Mouse (Mus musculus) midbrain, embryonic 16.5 days (tissue): Measurements from ENCODE around the gene Siglec1. TPM values are rescaled to one million over a fixed set of nuclear protein-coding genes. Genes with fewer than 3 reads are reported as not detected.

Experiments used
- ATAC-seq: fragments of 200-750 bp; cut with Nextera tagmentation; 2 replicates; pipeline ENCODE4 v1.8.0; 2017; ENCODE audit warnings: moderate TSS enrichment
- H3K27ac ChIP-seq: fragments of 300-500 bp; sonication (generic); 2 replicates; pipeline ENCODE4 v1.5.1; 2014; ENCODE audit warnings: mild to moderate bottlenecking, low read length, mixed read lengths
- H3K27me3 ChIP-seq: fragments of 300-500 bp; sonication (generic); 2 replicates; pipeline ENCODE4 v1.6.1; 2014; ENCODE audit warnings: low read depth, low read length, mixed read lengths; ENCODE audit not compliant: control insufficient read depth, insufficient read depth
- H3K36me3 ChIP-seq: fragments of 300-500 bp; sonication (generic); 2 replicates; pipeline ENCODE4 v1.6.1; 2014; ENCODE audit warnings: mild to moderate bottlenecking, low read length, moderate library complexity, mixed read lengths; ENCODE audit not compliant: control insufficient read depth, insufficient read depth
- H3K4me1 ChIP-seq: fragments of 300-500 bp; sonication (generic); 2 replicates; pipeline ENCODE4 v1.6.1; 2014; ENCODE audit warnings: mild to moderate bottlenecking, low read length, mixed read lengths; ENCODE audit not compliant: control insufficient read depth, insufficient read depth
- H3K4me2 ChIP-seq: fragments of 300-500 bp; sonication (generic); 2 replicates; pipeline ENCODE4 v1.6.1; 2014; ENCODE audit warnings: mild to moderate bottlenecking, low read length, mixed read lengths
- H3K4me3 ChIP-seq: fragments of 300-500 bp; sonication (generic); 2 replicates; pipeline ENCODE4 v1.5.1; 2014; ENCODE audit warnings: low read depth, mild to moderate bottlenecking, low read length, moderate library complexity, mixed read lengths
- H3K9ac ChIP-seq: fragments of 300-500 bp; sonication (generic); 2 replicates; pipeline ENCODE4 v1.6.1; 2014; ENCODE audit warnings: low read depth, low read length, mixed read lengths
- H3K9me3 ChIP-seq: fragments of 300-500 bp; sonication (generic); replicated peaks from 2 replicates; pipeline ENCODE4 v1.6.1; 2014; ENCODE audit warnings: mild to moderate bottlenecking, low read length, mixed read lengths; ENCODE audit not compliant: control insufficient read depth, poor library complexity, severe bottlenecking
- WGBS: fragments of 180-500 bp; shearing (Covaris S2); extraction: QIAGEN DNeasy Blood & Tissue Kit; methylation state at CpG from one replicate; pipeline ENCODE4 v1.1.7; 2014; 5-methylcytosine and 5-hydroxymethylcytosine counted together
- polyA plus RNA-seq: library from polyadenylated mRNA; unstranded; fragments of >200 nt; fragmentation: Nextera tagmentation; extraction: Ambion mirVana; gene quantifications from 2 replicates; pipeline ENCODE4 v1.2.1, GENCODE M21; 2015

Siglec1 gene
- polyA plus RNA-seq, 1 experiment from 2014 or later = 0.18 TPM

DNA sequence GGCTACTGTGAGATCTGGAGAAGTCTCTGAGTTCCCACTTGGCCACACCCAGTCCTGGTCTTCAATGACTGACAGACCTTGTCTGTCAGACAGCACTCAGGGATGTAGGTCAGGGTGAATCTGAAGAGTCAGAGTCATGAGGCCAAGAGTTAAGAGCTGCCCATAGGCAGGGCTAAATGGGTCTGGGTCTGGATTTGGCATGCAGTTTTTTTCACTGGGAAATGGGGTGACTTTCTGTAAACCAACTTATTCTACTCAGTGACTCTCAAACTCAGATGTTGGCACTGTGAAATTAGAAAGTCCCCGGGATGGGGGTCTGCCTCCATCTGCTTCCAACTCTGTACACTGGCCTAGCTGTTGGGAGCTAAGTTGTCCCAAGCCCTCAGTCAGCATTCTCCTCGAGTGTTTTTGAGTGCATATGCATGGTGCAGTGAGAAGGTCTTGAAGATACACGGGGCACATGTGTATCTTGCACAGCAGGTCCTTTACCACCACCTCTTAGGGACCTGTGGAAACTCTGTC, 42.1 kb upstream of the Siglec1 start:
- H3K4me2 ChIP-seq = no peak overlapping the region
- no peaks in the 10 kb centered on the region for H3K27me3 ChIP-seq
- peaks cover 6% of the 10 kb centered on the region for H3K4me1 ChIP-seq
- no peak overlapping the region for H3K27ac ChIP-seq
- 89% methylated on average over 3 of the region's 3 CpGs for WGBS
- ATAC-seq = no peak
- H3K36me3 ChIP-seq = no peaks in the 10 kb centered on the region
- no peak overlapping the region for H3K4me3 ChIP-seq
- no peak overlapping the region for H3K9ac ChIP-seq
- no peaks in the 10 kb centered on the region for H3K9me3 ChIP-seq

DNA sequence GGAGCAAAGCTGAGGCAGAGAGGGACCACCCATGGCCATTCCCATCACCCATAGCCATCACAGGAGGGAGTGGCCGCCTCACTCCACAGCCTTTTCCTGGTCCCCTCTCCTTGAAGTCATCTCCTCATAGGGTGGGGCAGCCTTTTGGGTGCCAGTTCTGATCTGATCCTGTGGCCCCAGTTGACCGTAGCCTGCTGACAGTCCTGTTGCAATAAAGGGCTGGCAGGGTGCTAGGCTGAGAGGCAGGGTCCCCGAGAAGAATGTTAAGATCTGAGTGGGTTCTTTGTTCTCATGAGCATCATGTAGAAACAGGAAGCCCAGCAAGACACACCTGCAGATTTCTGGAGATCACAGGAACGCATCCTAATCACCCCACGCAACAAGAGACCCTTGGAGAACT, 41.6 kb upstream of the Siglec1 start:
- Histone ChIP-seq H3K27ac (no peak overlapping the region), H3K27me3 (no peaks in the 10 kb centered on the region), H3K4me2 (peak overlapping the region; percentile 71; the same call in 1 of the 2 replicates), H3K36me3 (no peaks in the 10 kb centered on the region), H3K9me3 (no peaks in the 10 kb centered on the region), H3K9ac (no peak overlapping the region), H3K4me3 (no peak overlapping the region), H3K4me1 (peaks cover 6% of the 10 kb centered on the region)
- 88% methylated on average over 5 of the region's 5 CpGs for WGBS
- ATAC-seq = no peak

DNA sequence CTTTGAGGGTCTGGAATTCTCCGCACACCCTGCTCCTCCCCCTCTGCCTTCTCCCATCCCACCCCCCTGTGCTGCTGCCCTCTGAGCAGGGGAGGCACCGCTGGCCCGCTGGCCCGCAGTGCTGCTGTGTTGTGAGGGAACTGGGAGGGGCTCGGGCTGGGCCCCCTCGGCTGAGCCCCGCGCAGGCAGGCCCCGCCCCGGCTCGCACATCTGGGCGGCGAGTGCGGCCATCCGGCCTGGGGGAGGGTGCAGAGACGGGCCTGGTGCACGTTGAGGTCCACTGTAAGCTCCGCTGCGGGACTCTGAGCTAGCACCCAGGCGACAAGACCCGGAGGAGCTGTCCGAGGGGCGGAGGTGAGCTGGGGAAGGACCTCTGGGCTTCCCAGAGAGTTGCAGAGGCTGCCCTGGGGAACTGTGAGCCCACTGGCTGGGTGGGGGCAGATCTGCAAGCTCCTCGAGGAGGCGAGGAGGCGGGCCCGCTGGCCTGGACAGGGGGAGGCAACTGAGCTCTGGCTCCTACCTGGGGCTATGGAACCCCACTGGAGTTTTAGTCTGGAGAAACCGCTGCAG, 40.7 kb upstream of the Siglec1 start, which contains the start of gene Hspa12b:
TSS of gene Hspa12b (plus strand) at position 120 of the 570 bp plus-strand sequence.
- H3K4me3 ChIP-seq = peak within 1 kb of the TSS; percentile 39
- no peaks in the 10 kb centered on the region for H3K36me3 ChIP-seq
- peak within 1 kb of the TSS; percentile 67 for H3K9ac ChIP-seq
- WGBS = 2% methylated on average over 27 of the region's 28 CpGs
- peaks cover 6% of the 10 kb centered on the region for H3K4me1 ChIP-seq
- no peaks in the 10 kb centered on the region for H3K9me3 ChIP-seq
- peak; percentile 73; the same call in 1 of the 2 replicates for ATAC-seq
- peak within 1 kb of the TSS; percentile 71 for H3K4me2 ChIP-seq
- H3K27me3 ChIP-seq = no peaks in the 10 kb centered on the region
- H3K27ac ChIP-seq = no peak within 1 kb of the TSS

DNA sequence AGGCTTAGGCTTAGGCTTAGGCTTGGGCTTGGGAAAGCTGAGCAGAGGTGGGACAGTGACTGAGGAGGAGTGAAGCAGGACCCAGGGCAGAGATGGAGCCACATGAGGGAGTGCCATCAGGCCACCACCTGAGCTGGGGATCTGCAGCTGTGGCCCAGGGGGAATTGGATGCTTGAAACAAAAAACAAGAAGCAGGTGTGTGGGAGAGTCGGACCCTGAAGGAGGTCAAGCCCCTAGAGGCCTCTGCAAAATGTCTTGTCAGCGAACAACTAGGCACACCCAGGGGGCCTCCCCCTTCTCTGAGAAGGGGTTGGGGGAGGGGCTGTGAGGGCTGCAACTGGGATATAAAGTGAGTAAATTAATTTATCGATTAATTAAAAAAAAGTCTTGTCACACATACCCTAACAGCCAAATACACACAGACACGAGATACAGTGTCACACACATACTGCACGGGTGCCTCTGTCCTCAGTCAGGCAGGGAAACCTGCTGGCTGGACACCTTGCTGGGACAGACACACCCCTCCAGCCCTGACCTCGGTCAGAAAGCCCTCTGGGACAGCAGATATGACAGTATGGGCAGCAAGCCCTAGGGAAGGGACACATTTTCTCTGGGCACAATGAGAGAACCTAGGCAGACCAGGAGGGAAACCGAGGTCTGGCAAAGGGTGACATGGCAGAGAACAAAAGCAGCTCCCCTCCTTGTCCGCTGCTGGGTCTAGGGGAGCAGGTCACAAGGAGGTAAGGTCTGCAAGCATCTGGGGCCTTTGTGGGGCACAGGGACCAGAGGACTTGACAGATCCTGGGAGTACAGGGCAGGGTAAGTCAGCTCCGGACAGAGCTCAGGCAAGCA, 39.6 kb upstream of the Siglec1 start:
- no peak overlapping the region for H3K9ac ChIP-seq
- H3K4me1 ChIP-seq = peaks cover 6% of the 10 kb centered on the region
- no peak overlapping the region for H3K27ac ChIP-seq
- no peak overlapping the region for H3K4me3 ChIP-seq
- no peak overlapping the region for H3K4me2 ChIP-seq
- H3K9me3 ChIP-seq = no peaks in the 10 kb centered on the region
- H3K36me3 ChIP-seq = no peaks in the 10 kb centered on the region
- no peaks in the 10 kb centered on the region for H3K27me3 ChIP-seq
- no peak for ATAC-seq
- WGBS = 55% methylated on average over 9 of the region's 9 CpGs

DNA sequence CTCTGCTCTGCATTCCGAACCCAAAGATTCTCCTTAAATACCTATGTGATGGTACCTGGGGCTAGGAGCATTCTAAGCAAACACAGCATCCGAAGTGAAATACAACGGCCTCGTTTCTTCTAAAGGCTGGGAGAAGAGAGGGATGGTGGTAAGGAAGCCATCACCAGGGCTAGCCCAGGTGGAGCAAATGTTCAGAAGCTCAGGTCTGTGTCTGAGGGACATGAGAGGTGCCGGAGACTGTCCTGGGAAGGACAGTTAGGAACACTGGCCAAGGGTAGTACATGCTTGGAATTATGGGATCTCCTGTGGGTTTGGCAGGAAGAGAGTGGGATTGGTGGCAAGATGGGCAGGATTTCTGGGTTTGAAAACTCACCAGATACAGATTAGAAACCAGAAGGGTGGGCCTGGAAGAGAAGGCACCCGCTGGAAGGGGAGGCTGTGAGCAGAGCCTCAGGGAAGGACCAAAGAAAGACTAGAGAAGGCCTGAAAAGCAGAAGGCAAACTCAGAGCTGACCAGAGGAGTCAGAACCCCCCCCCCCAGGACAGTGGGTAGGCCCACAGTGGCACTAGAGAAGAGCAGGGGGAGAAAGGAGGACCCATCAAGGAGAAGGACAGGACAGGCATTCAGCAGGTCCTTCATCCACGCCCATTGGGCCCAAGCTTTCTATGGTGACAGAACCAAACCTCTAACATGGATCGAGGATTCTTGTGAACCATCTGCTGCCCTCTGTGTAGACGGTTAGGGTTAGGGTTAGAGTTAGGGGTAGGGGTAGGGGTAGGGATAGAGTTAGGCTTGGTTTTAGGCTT, 38.8 kb upstream of the Siglec1 start:
- no peak for ATAC-seq
- no peak overlapping the region for H3K9ac ChIP-seq
- peaks cover 6% of the 10 kb centered on the region for H3K4me1 ChIP-seq
- H3K4me3 ChIP-seq = no peak overlapping the region
- H3K4me2 ChIP-seq = no peak overlapping the region
- H3K27me3 ChIP-seq = no peaks in the 10 kb centered on the region
- no peaks in the 10 kb centered on the region for H3K36me3 ChIP-seq
- no peak overlapping the region for H3K27ac ChIP-seq
- no peaks in the 10 kb centered on the region for H3K9me3 ChIP-seq
- 93% methylated on average over 9 of the region's 9 CpGs for WGBS

DNA sequence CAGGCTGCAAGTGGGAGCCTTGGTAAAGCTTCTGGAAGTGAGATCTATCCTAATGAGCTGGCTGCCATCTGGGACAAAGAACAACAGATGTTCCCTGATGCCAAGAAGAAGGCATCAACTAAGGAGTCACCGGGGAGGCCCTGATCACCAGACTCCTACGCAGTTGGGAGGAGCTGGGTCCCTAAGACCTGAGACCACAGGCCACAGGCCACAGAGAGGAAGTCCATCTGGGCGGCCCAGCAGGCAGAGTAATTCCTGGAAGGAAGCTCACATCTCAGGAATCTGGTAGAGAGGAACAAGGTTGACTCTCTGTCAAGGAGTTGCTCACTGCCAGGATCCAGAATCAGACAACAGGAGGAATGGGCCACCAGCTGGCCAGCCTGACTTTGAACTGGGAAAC, 37.6 kb upstream of the Siglec1 start:
- Histone ChIP-seq H3K9me3 (no peaks in the 10 kb centered on the region), H3K4me1 (peaks cover 6% of the 10 kb centered on the region), H3K27ac (no peak overlapping the region), H3K4me3 (no peak overlapping the region), H3K36me3 (no peaks in the 10 kb centered on the region), H3K9ac (no peak overlapping the region), H3K27me3 (no peaks in the 10 kb centered on the region), H3K4me2 (no peak overlapping the region)
- no peak for ATAC-seq
- 72% methylated on average over 3 of the region's 3 CpGs for WGBS

DNA sequence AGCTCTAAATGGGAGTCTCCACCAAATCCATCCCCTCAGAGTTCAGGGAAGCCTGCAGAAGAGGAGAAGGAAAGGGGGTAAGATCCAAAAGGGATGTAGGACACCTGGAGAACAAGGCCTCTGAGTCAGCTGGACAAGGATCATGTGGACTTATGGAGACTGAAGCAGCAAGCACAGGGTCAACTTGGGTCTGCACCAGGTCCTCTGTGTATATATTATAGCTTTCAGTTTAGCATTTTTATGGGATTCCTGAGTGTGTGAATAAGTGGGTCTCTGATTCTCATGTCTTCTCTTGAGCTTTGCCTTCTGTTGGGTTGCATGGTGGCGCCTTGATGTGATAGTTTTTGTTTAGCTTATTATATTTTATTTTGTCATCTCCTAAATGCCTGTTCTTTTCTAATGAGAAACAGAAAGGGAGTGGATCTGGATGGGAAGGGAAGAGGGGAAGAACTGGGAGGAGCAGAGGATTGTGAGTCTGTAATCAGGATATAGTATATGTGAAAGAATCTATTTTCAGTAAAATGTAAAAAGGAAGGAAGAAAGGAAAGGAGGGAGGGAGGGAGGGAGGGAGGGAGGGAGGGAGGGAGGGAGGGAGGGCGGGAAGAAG, 32.5 kb upstream of the Siglec1 start:
- no peak overlapping the region for H3K4me2 ChIP-seq
- ATAC-seq = no peak
- 79% methylated on average over 2 of the region's 2 CpGs for WGBS

DNA sequence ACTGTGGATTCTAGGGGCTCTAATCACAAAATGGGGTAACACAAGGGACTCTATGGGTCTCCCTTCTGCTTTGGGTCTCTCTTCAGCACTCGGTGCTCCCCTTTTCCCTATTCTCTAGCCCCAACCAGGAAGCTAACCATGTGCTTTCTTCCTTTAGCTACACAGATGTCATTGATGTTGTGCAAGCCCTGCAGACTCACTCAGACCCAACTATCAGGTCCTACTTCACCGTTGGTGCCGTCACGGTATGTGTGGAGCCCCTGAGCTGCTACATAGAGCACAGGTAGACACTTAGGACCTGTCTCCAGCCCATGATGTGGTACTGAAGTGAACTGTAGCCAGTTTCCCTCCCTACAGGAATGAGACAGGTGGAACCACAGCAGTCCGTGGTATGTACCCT, 19.4 kb upstream of the Siglec1 start:
- no peaks in the 10 kb centered on the region for H3K27me3 ChIP-seq
- H3K36me3 ChIP-seq = no peaks in the 10 kb centered on the region
- H3K27ac ChIP-seq = no peak overlapping the region
- no peak overlapping the region for H3K4me2 ChIP-seq
- no peak overlapping the region for H3K9ac ChIP-seq
- no peak overlapping the region for H3K4me3 ChIP-seq
- no peak for ATAC-seq
- WGBS = 91% methylated on average over 5 of the region's 5 CpGs
- H3K9me3 ChIP-seq = no peaks in the 10 kb centered on the region
- H3K4me1 ChIP-seq = no peaks in the 10 kb centered on the region

More for the DNA sequence above, 32.5 kb upstream of the Siglec1 start:
- Histone ChIP-seq H3K9ac (no peak overlapping the region), H3K4me1 (no peaks in the 10 kb centered on the region), H3K36me3 (no peaks in the 10 kb centered on the region), H3K27ac (no peak overlapping the region), H3K9me3 (no peaks in the 10 kb centered on the region), H3K4me3 (no peak overlapping the region), H3K27me3 (no peaks in the 10 kb centered on the region)
